Mouse (Mus musculus) ES-E14 (cell line): Measurements from ENCODE around the gene Sec22c.

Experiments used
- CHD2 ChIP-seq: IDR thresholded peaks from 2 replicates; pipeline ENCODE4 v1.6.1; 2014; ENCODE audit warnings: mild to moderate bottlenecking, low read depth, low read length, inconsistent platforms
- HCFC1 ChIP-seq: IDR thresholded peaks from 2 replicates; pipeline ENCODE4 v1.6.1; 2012; ENCODE audit warnings: low read length, inconsistent platforms, borderline replicate concordance; ENCODE audit not compliant: insufficient read depth
- MAFK ChIP-seq: IDR thresholded peaks from 2 replicates; pipeline ENCODE4 v1.6.1; 2014; ENCODE audit warnings: mild to moderate bottlenecking, low read depth, low read length, inconsistent platforms; ENCODE audit not compliant: insufficient read depth
- ZC3H11A ChIP-seq: IDR thresholded peaks from 2 replicates; pipeline ENCODE4 v1.6.1; 2012; ENCODE audit warnings: low read depth, mild to moderate bottlenecking, inconsistent platforms, low read length, borderline replicate concordance
- ZNF384 ChIP-seq: IDR thresholded peaks from 2 replicates; pipeline ENCODE4 v1.6.1; 2012; ENCODE audit warnings: low read depth, low read length, inconsistent platforms

DNA sequence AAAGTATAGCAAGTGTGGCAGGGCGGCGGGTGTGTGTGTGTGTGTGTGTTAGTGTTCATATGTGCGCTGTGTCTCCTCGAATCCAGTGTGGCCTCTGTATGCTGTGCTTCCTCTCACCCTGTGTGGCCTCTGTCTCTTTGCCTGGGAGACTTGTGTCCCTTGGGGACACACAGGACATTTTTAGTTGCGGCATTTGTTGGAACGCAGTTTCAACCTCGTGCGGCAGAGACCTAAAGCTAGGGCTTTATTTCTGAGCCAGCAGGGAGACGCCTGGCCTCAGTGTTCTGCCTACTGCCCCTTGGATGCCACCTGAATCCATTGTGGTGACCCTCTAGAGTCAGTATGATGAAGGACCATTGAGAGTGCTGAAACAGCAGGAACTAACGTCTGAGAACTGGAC is 72.4 kb downstream of the Sec22c start:
- TF ChIP-seq MAFK (no peak), ZNF384 (no peak), CHD2 (no peak), HCFC1 (no peak), ZC3H11A (no peak)
